Mouse (Mus musculus): ENCODE measurements at regions not wholly inside any gene's neighbourhood (a gene's known extent, or its start where the extent isn't known, plus 50 kb on each side); places are given as distances from the start of the nearest gene placed in this dataset.

DNA sequence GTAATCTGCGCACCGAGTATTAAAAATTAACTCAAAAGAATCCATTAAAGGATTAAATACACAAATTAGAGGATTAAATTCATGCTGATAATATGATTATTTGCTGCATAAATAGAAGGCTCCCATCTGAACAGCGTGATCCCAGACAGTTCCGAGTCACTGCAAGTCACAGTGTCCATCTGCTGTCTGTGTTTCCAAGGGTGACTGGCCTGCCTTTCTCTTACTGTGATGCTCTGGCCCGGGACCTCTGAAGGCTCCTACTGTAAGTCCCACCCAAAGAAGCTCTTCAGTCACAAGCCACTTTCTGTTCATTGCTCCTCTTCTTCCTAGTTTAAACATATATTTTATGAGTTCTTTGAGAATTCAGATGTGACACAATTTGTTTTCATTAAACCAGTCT lies 293.1 kb downstream of the Ice1 start:
- 41% methylated on average over 5 of the region's 5 CpGs for WGBS

DNA sequence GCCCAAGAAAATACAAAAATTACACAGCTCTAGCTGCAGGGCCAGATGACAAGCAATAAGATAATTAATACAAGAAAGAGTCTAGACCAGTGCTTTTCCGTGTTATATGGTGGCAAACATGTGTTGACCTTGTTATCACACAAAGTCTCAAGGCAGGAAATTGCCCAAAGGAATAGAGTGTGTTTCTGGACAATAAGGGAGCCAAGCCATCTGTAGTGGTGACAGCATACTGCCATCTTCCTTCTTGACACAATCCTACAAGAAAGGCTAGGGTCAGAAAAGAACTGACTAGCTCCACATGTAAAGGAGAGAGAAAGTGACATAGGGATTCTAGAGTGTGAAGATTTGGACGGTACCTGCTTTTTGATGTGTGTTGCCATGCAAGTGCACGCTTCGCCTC lies 289.0 kb downstream of the Ice1 start:
- 92% methylated on average over 4 of the region's 4 CpGs for WGBS
- H3K4me2 ChIP-seq, result no peak overlapping the region

More for the DNA sequence above, 293.1 kb downstream of the Ice1 start:
- Histone ChIP-seq H3K4me3 (no peak overlapping the region), H3K27ac (no peak overlapping the region), H3K4me1 (replicated peaks) (peaks cover 20% of the 10 kb centered on the region), H3K27me3 (no peaks in the 10 kb centered on the region), H3K36me3 (no peaks in the 10 kb centered on the region), H3K9me3 (no peaks in the 10 kb centered on the region), H3K9ac (no peak overlapping the region), H3K4me2 (no peak overlapping the region)
- ATAC-seq (ENCODE audit: low FRiP score), result no peak

DNA sequence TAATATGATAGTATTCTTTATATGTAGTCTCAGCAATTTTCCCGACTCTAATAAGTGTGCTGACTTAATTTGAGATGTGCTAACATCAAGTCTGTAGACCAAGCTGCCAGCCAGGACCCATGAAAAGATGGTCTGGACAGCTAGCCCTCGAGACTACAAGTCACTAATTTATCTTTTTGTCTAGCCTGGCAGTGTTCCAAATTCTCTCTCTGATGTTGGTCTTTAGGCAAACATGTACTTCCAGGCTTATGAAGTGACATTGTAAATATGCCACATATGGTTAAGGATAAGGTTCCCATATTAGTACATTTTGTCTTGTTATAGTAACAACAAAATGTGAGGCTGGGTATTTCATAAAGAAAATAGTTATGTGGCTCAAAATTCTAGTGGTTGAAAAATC lies 288.5 kb downstream of the Ice1 start:
- ATAC-seq (ENCODE audit: low FRiP score), result no peak
- 51% methylated on average over 2 of the region's 2 CpGs for WGBS

More for the DNA sequence above, 289.0 kb downstream of the Ice1 start:
- Histone ChIP-seq H3K27ac (no peak overlapping the region), H3K4me1 (replicated peaks) (peaks cover 12% of the 10 kb centered on the region), H3K9me3 (no peaks in the 10 kb centered on the region), H3K9ac (no peak overlapping the region), H3K27me3 (no peaks in the 10 kb centered on the region), H3K36me3 (no peaks in the 10 kb centered on the region), H3K4me3 (no peak overlapping the region)
- ATAC-seq (ENCODE audit: low FRiP score), result no peak

DNA sequence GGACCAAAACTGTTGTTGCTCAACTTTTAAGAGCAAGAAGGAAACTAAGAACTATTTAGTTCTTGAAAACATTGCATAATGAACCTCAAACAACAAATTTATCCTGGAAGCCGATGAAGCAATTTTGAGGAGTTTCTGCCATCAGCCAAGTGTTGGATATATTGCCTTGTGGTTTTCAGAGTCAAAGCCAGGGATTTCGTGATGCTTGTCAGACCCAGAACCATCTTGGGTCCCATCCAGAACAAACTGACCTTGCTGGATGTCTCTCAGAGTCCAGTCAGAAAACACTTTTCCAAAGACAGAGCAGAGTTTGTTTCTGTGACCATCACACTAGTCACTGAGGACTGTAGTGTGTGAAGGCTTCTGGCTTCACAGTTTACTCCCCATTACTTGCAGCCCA lies 267.8 kb downstream of the Ice1 start:
- no peak overlapping the region for H3K4me2 ChIP-seq
- H3K9me3 ChIP-seq, result no peaks in the 10 kb centered on the region
- H3K27me3 ChIP-seq, result no peaks in the 10 kb centered on the region
- H3K36me3 ChIP-seq, result no peaks in the 10 kb centered on the region
- no peak overlapping the region for H3K27ac ChIP-seq
- ATAC-seq (ENCODE audit: low FRiP score), result no peak
- H3K9ac ChIP-seq, result no peak overlapping the region
- no peaks in the 10 kb centered on the region for H3K4me1 ChIP-seq (replicated peaks)
- H3K4me3 ChIP-seq, result no peak overlapping the region
- 85% methylated on average over 2 of the region's 2 CpGs for WGBS

More for the DNA sequence above, 288.5 kb downstream of the Ice1 start:
- Histone ChIP-seq H3K27me3 (no peaks in the 10 kb centered on the region), H3K9me3 (no peaks in the 10 kb centered on the region), H3K4me3 (no peak overlapping the region), H3K4me2 (no peak overlapping the region), H3K36me3 (no peaks in the 10 kb centered on the region), H3K27ac (no peak overlapping the region), H3K9ac (no peak overlapping the region), H3K4me1 (replicated peaks) (peaks cover 8% of the 10 kb centered on the region)

DNA sequence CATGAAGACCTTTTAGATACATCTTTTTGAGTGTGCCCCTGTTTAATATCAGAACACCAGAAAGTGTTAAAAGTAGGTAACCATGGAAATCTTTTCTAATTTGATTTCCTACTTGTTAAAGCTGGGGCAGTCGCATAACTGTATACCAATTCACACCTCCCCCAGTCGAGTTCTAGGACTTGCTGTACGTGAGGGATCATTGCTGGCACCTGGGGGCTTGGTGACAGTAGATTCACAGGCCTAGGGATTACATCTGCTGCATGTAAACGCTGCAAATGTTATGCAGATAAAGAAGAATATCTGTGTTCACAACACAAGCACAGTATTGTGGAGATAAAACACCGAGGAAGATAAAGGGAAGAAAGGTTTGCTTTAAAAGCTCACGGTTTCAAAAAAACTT lies 256.7 kb downstream of the Ice1 start:
- Histone ChIP-seq H3K4me1 (replicated peaks) (no peaks in the 10 kb centered on the region), H3K27ac (no peak overlapping the region), H3K9ac (no peak overlapping the region), H3K4me2 (no peak overlapping the region), H3K27me3 (no peaks in the 10 kb centered on the region), H3K4me3 (no peak overlapping the region), H3K9me3 (no peaks in the 10 kb centered on the region), H3K36me3 (no peaks in the 10 kb centered on the region)
- 70% methylated on average over 6 of the region's 6 CpGs for whole genome bisulfite sequencing
- no peak for ATAC-seq (ENCODE audit: low FRiP score)

DNA sequence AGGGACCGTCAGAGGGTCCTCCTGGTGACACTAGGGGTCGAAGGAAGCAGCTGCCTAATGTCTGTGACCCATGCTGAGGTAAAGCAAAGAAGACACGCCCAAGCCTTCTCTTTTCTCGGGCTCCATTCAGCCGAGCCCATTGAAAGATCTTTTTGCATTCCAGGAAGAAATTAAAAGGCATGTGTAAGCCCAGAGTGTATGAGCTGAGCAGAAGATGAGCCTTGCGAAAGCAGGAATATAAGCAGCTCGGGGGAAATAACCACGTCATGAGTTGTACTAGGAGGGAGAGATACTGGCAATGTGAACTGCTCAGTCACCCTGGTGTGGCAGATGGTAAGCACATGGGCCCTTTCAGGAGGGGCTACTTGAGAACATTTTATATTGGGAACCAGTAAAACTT lies 252.1 kb downstream of the Ice1 start:
- no peak overlapping the region for H3K4me3 ChIP-seq
- WGBS, result 41% methylated on average over 8 of the region's 8 CpGs
- ATAC-seq (ENCODE audit: low FRiP score), result no peak
- no peak overlapping the region for H3K4me2 ChIP-seq
- H3K9me3 ChIP-seq, result no peaks in the 10 kb centered on the region
- H3K4me1 ChIP-seq (replicated peaks), result no peaks in the 10 kb centered on the region
- H3K27me3 ChIP-seq, result no peaks in the 10 kb centered on the region
- H3K27ac ChIP-seq, result no peak overlapping the region
- H3K36me3 ChIP-seq, result no peaks in the 10 kb centered on the region
- no peak overlapping the region for H3K9ac ChIP-seq

DNA sequence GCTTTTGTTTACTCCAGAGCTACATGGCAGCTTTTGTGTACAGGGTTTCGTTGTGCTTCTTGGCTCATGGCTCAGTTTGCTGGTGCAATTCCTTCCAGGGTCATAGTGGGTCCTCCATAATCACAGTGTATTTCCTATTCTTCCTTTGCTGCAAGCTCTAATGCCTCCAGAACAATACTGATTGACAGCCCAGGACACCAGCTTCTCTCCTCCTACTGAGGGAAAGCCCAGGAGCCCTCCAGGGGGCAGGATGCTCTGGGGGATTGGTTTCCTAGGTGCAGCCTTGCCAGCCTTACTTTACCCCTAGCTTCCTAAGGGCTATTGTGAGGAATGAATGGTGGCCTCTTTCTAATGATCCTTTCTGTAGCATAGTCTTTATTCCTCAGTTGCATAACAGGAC lies 224.6 kb downstream of the Ice1 start:
- Histone ChIP-seq H3K36me3 (no peaks in the 10 kb centered on the region), H3K9me3 (no peaks in the 10 kb centered on the region), H3K27ac (no peak overlapping the region), H3K4me1 (replicated peaks) (no peaks in the 10 kb centered on the region), H3K4me2 (no peak overlapping the region), H3K9ac (no peak overlapping the region), H3K4me3 (no peak overlapping the region), H3K27me3 (no peaks in the 10 kb centered on the region)
- 22% methylated on average over 1 of the region's 1 CpGs for WGBS
- peak; percentile 49; the same call in 1 of the 2 replicates for ATAC-seq (ENCODE audit: low FRiP score)

DNA sequence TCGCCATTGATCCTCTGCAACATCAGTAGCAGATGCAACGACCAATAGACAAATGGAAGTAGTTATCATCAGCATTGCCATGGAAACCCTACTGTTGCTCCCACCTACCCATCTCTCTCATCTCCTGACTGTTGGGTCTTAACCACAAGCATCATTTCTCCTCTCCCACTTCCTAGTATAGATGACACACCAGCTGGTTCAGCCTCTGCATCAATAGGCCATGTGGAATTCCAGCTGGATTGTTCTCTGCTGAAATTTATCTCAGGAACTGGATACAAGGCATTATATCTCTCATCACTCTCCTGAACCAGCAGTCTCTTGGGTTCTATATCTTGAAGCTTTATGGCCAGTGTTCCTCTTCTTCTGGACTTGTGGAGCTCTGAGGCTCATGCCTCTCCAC lies 219.3 kb downstream of the Ice1 start:
- Histone ChIP-seq H3K9ac (no peak overlapping the region), H3K36me3 (no peaks in the 10 kb centered on the region), H3K4me2 (no peak overlapping the region), H3K9me3 (no peaks in the 10 kb centered on the region), H3K4me1 (replicated peaks) (no peaks in the 10 kb centered on the region), H3K4me3 (no peak overlapping the region), H3K27ac (no peak overlapping the region), H3K27me3 (no peaks in the 10 kb centered on the region)
- no peak for ATAC-seq (ENCODE audit: low FRiP score)
- 89% methylated on average over 2 of the region's 2 CpGs for WGBS

DNA sequence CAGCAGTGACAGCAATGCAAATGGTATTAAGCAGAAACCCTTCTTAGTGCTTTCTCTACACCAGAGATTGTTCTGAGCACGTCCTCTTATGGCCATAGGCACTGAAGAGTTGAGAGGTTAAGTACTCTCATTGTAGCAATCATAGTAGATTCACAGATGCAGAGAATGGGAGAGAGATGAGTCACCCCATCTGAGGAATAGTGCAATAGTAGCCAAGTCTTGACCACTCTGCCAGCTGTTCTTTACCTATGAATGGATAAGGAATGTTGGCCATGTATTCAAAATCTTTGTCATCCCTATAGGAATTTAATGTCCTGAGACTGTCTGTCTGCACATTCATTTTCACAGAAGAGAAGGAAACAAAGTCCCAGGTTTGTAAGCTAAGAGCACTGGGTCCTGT lies 198.0 kb downstream of the Ice1 start:
- no peak for ATAC-seq (ENCODE audit: low FRiP score)
- no peak overlapping the region for H3K4me2 ChIP-seq

DNA sequence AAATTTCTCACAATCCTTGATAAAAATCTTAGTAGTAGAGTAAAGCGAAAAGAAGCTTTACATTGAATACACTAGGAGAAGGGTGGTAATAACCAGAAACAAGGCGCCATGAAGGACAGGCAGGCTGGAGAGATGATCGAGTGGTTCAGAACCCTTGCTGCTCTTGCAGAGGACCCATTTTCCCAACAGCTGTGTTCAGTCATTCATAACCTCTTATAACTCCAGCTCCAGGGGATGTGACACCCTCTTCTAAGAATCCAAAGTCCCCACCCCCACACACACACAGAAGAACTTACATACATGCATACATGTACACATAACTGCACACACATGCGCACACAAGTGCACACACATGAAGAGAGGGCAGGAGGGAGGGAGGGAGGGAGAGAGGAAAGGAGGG lies 190.5 kb downstream of the Ice1 start:
- Histone ChIP-seq H3K36me3 (no peaks in the 10 kb centered on the region), H3K27me3 (no peaks in the 10 kb centered on the region), H3K4me1 (replicated peaks) (no peaks in the 10 kb centered on the region), H3K4me3 (no peak overlapping the region), H3K9me3 (no peaks in the 10 kb centered on the region), H3K4me2 (no peak overlapping the region), H3K27ac (no peak overlapping the region), H3K9ac (no peak overlapping the region)
- ATAC-seq (ENCODE audit: low FRiP score), result no peak
- WGBS, result 91% methylated on average over 4 of the region's 4 CpGs

More for the DNA sequence above, 198.0 kb downstream of the Ice1 start:
- Histone ChIP-seq H3K27ac (no peak overlapping the region), H3K27me3 (no peaks in the 10 kb centered on the region), H3K36me3 (no peaks in the 10 kb centered on the region), H3K4me1 (replicated peaks) (no peaks in the 10 kb centered on the region; the same call in 1 of the 2 replicates), H3K4me3 (no peak overlapping the region), H3K9ac (no peak overlapping the region), H3K9me3 (no peaks in the 10 kb centered on the region)
- 71% methylated on average over 1 of the region's 1 CpGs for WGBS

DNA sequence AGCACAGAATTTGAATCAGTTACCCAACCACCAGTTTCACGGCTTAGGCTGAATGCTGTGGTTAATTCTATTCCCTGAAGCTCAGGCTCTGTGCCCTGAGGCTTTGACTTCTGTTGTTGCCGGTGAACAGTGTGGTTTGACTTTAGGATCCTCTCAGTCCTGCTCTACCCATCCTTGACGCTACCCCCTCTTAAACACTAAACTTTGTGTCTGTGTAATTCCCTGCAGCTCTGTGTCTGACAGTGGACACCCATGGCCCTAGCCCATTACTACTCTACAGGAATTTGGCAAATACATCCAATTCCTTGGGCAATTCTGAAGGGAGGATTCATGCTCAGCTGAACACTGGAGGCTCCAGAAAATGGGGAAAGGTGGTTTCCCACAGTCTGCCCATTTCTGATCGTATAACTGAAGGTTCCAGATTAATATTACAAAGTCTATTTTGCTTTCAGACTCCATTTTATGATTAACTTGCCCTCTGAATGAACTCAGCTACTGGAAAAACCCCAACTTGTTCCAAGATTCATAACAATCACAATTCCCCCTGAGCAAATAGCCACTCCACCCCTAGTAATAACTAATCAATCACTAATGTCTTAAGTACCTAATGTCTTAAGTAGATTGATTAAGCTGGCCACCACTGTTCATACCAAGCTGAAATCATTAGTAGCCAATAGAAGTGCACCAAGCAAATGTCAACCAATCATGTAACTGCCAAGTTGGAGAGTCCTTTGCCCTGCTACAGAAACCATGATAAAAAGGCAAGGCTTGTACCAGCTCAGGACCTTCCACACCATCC lies 182.6 kb downstream of the Ice1 start:
- no peaks in the 10 kb centered on the region for H3K36me3 ChIP-seq
- H3K4me2 ChIP-seq, result no peak overlapping the region
- no peaks in the 10 kb centered on the region for H3K4me1 ChIP-seq (replicated peaks)
- WGBS, result 69% methylated on average over 4 of the region's 4 CpGs
- H3K4me3 ChIP-seq, result no peak overlapping the region
- no peak overlapping the region for H3K27ac ChIP-seq
- no peaks in the 10 kb centered on the region for H3K9me3 ChIP-seq
- no peak overlapping the region for H3K9ac ChIP-seq
- ATAC-seq (ENCODE audit: low FRiP score), result no peak
- no peaks in the 10 kb centered on the region for H3K27me3 ChIP-seq

DNA sequence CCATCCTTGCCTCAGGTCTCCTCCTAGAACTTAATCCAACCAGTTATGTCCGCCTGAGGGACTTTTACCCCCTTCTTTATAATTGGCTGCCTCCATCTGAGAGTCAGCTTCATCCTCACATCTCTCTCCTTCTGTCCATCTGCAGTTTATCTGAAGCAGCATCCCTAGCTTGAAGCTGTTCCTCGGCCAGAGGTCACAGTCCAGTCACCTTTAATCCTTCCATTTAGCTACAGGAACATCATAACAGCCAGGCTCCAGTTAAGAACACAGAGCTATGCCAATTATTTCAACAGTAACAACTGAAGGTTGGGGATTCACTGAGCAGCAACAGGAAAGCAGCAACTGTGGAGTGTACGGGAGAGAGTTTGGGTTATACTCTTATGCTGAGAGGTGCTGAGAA lies 179.0 kb downstream of the Ice1 start:
- Histone ChIP-seq H3K9me3 (no peaks in the 10 kb centered on the region), H3K36me3 (no peaks in the 10 kb centered on the region), H3K4me2 (no peak overlapping the region), H3K27me3 (no peaks in the 10 kb centered on the region), H3K4me3 (no peak overlapping the region), H3K27ac (no peak overlapping the region), H3K4me1 (replicated peaks) (no peaks in the 10 kb centered on the region), H3K9ac (no peak overlapping the region)
- no peak for ATAC-seq (ENCODE audit: low FRiP score)
- WGBS, result 83% methylated on average over 3 of the region's 3 CpGs

DNA sequence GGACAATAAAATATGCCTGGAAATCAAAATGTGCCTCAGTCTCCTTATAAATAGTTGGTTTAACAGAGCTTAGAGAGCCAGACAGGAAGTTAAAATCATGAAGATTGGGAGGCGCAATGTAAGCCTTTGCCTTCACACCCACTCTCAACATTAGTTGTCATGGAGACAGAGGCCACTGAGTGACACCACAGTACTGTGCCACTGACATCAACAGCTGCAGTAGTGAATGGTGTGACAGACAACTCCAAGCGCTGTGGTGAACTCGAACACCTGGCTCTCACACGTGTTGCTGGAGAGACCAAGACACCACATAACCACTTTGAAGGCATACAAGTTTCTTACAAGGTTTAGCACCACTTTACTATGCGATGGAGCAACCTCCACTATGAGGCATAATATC lies 172.4 kb downstream of the Ice1 start:
- H3K4me1 ChIP-seq (replicated peaks), result no peaks in the 10 kb centered on the region
- H3K9me3 ChIP-seq, result no peaks in the 10 kb centered on the region
- no peak overlapping the region for H3K4me3 ChIP-seq
- ATAC-seq (ENCODE audit: low FRiP score), result no peak
- H3K27me3 ChIP-seq, result no peaks in the 10 kb centered on the region
- no peak overlapping the region for H3K9ac ChIP-seq
- WGBS, result 70% methylated on average over 5 of the region's 5 CpGs
- no peak overlapping the region for H3K27ac ChIP-seq
- no peaks in the 10 kb centered on the region for H3K36me3 ChIP-seq
- no peak overlapping the region for H3K4me2 ChIP-seq

All from hindbrain, embryonic 13.5 days (tissue).